Mouse (Mus musculus): ENCODE measurements around the gene Prrg3. TPM values are rescaled to one million over a fixed set of nuclear protein-coding genes. Genes with fewer than 3 reads are reported as not detected.

Prrg3 gene
- total and polyA plus RNA-seq, 3 experiments = not detected

DNA sequence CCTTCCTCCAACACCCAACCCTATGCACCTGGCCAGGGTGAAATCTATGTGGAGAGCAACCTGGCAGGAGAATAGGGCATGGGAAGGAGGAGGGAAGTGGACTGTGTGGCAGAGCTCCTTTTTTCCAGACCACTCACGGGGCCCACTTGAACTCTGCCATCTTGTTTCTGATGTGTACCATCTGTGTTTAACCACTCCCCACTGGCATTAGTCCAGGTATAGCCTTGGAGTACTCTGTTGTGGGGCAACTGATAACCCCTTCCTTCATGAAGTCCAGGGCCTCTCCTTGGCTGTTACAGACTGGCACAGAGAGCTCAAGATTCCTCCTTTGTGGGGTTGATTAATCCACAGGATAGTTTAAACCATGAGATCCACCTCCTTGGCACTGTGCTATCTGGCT is 5.8 kb downstream of the Prrg3 start:
- Histone ChIP-seq H3K4me2 (ENCODE audit: insufficient read depth, low read depth, poor library complexity, severe bottlenecking) (no peak overlapping the region), H3K27ac (ENCODE audit: insufficient read depth, low read depth) (no peak overlapping the region), H3K9me3 (replicated peaks; ENCODE audit: low read length) (no peaks in the 10 kb centered on the region), H3K4me3 (replicated peaks in 1 of 3; ENCODE audit: low read depth in 2 of 3, low read length in 2 of 3, poor library complexity in 1 of 3) (no peak overlapping the region), H3K27me3 (replicated peaks) (no peaks in the 10 kb centered on the region), H3K36me3 (replicated peaks in 1 of 2; ENCODE audit: control insufficient read depth in 1 of 2, insufficient read depth in 1 of 2, low read length in 1 of 2) (no peaks in the 10 kb centered on the region), H3K9ac (ENCODE audit: insufficient read depth, low read depth) (no peak overlapping the region), H3K79me2 (replicated peaks; ENCODE audit: control insufficient read depth, extremely low read depth, insufficient read depth, poor library complexity, severe bottlenecking) (no peaks in the 10 kb centered on the region), H3K4me1 (ENCODE audit: control insufficient read depth in 1 of 2, insufficient read depth in 2 of 2) (no peaks in the 10 kb centered on the region)
- no peak for DNase-seq (ENCODE audit: extremely low read depth)
- in situ Hi-C loops (cut with MboI; ENCODE audit: low pct_ligation_motif_present, low pct_unique_long_range_greater_than_20kb, low sequenced_read_pairs) (no loop called here), dilution Hi-C loops (cut with MboI; ENCODE audit: extremely low pct_ligation_motif_present, extremely low pct_unique_long_range_greater_than_20kb, low sequenced_read_pairs) (no loop called here)
- TF ChIP-seq JUN (IDR thresholded peaks at IDR 0.05; ENCODE audit: insufficient read depth, low read depth, low read length) = no peak
- TF ChIP-seq TBP (conservative IDR thresholded peaks at IDR 0.05; ENCODE audit: low read depth, low read length) = no peak
- TF ChIP-seq ZC3H11A (IDR thresholded peaks at IDR 0.05; ENCODE audit: low read depth, low read length) = no peak
- TF ChIP-seq MAFK (IDR thresholded peaks at IDR 0.05; ENCODE audit: insufficient replicate concordance, low read length) = no peak
- TF ChIP-seq RCOR1 (conservative IDR thresholded peaks at IDR 0.05; ENCODE audit: low read depth, low read length) = no peak
- no peak for TF ChIP-seq SIN3A (IDR thresholded peaks at IDR 0.05; ENCODE audit: low read length)
- no peak for TF ChIP-seq UBTF (IDR thresholded peaks at IDR 0.05; ENCODE audit: low read depth, low read length)
- no peak for TF ChIP-seq MAZ (IDR thresholded peaks at IDR 0.05; ENCODE audit: low read depth, low read length)

DNA sequence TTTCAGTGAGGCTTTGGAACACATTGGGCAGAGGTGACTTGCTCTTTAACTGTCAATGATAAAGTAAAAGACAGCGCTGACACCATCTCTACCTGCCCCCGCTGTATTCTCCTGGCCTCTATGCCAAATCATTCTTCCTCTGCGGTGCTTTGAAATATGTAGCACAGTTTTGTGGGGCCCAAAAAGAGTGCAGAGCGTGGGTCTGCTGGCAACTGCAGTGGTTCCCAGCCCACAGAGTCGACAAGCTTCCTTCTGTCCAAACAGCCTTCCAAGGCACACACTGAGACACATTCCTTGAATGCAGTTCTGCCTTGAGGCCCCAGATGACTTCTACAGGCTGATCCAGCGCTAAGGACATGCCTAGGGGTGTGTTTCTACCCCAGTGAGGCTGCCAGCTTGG is 6.4 kb downstream of the Prrg3 start:
- Histone ChIP-seq H3K36me3 (replicated peaks in 1 of 2; ENCODE audit: control insufficient read depth in 1 of 2, insufficient read depth in 1 of 2, low read length in 1 of 2) (no peaks in the 10 kb centered on the region), H3K4me1 (ENCODE audit: control insufficient read depth in 1 of 2, insufficient read depth in 2 of 2) (no peaks in the 10 kb centered on the region), H3K9ac (ENCODE audit: insufficient read depth, low read depth) (no peak overlapping the region), H3K4me3 (replicated peaks in 1 of 3; ENCODE audit: low read depth in 2 of 3, low read length in 2 of 3, poor library complexity in 1 of 3) (no peak overlapping the region), H3K4me2 (ENCODE audit: insufficient read depth, low read depth, poor library complexity, severe bottlenecking) (no peak overlapping the region), H3K27ac (ENCODE audit: insufficient read depth, low read depth) (no peak overlapping the region), H3K9me3 (replicated peaks; ENCODE audit: low read length) (no peaks in the 10 kb centered on the region), H3K27me3 (replicated peaks) (no peaks in the 10 kb centered on the region), H3K79me2 (replicated peaks; ENCODE audit: control insufficient read depth, extremely low read depth, insufficient read depth, poor library complexity, severe bottlenecking) (no peaks in the 10 kb centered on the region)
- in situ Hi-C loops (cut with MboI; ENCODE audit: low pct_ligation_motif_present, low pct_unique_long_range_greater_than_20kb, low sequenced_read_pairs) (no loop called here), dilution Hi-C loops (cut with MboI; ENCODE audit: extremely low pct_ligation_motif_present, extremely low pct_unique_long_range_greater_than_20kb, low sequenced_read_pairs) (no loop called here)
- no peak for TF ChIP-seq CTCF (conservative IDR thresholded peaks at IDR 0.05 in 1 of 2, IDR thresholded peaks at IDR 0.05 in 1 of 2; ENCODE audit: low read depth in 2 of 2, low read length in 2 of 2)
- no peak for TF ChIP-seq PAX5 (IDR thresholded peaks at IDR 0.05; ENCODE audit: low read length)
- no peak for TF ChIP-seq TBP (conservative IDR thresholded peaks at IDR 0.05; ENCODE audit: low read depth, low read length)
- DNase-seq (ENCODE audit: extremely low read depth) = no peak

DNA sequence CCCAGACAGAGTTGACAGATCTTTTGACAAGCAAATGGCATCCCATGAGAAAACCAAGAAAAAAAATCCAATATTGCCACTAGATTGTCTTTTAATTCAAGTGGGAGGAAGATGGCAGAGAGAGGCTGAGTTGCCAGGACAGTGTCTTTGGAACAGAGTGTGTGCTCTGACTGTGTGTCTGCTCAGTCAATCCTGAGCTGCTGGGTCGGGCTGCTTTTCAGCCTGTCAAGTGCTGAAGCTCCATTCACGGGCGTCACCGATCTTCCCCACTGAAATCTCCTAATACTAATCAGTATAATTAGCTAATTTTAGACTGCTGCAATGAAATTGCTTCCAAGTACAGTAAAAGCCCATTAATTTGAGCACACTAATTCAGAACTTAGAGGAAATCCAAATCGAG is 8.9 kb downstream of the Prrg3 start:
- in situ Hi-C loops (cut with MboI; ENCODE audit: low pct_ligation_motif_present, low pct_unique_long_range_greater_than_20kb, low sequenced_read_pairs) = no loop called here

More for the DNA sequence above, 8.9 kb downstream of the Prrg3 start:
- no peak for DNase-seq (ENCODE audit: extremely low read depth)
- Histone ChIP-seq H3K36me3 (replicated peaks in 1 of 2; ENCODE audit: control insufficient read depth in 1 of 2, insufficient read depth in 1 of 2, low read length in 1 of 2) (no peaks in the 10 kb centered on the region), H3K27me3 (replicated peaks) (no peaks in the 10 kb centered on the region), H3K9me3 (replicated peaks; ENCODE audit: low read length) (no peaks in the 10 kb centered on the region), H3K79me2 (replicated peaks; ENCODE audit: control insufficient read depth, extremely low read depth, insufficient read depth, poor library complexity, severe bottlenecking) (no peaks in the 10 kb centered on the region), H3K9ac (ENCODE audit: insufficient read depth, low read depth) (no peak overlapping the region), H3K4me1 (ENCODE audit: control insufficient read depth in 1 of 2, insufficient read depth in 2 of 2) (no peaks in the 10 kb centered on the region), H3K27ac (ENCODE audit: insufficient read depth, low read depth) (no peak overlapping the region), H3K4me2 (ENCODE audit: insufficient read depth, low read depth, poor library complexity, severe bottlenecking) (no peak overlapping the region), H3K4me3 (replicated peaks in 1 of 3; ENCODE audit: low read depth in 2 of 3, low read length in 2 of 3, poor library complexity in 1 of 3) (no peak overlapping the region)
- dilution Hi-C loops (cut with MboI; ENCODE audit: extremely low pct_ligation_motif_present, extremely low pct_unique_long_range_greater_than_20kb, low sequenced_read_pairs) = no loop called here
- TF ChIP-seq SMC3 (IDR thresholded peaks at IDR 0.05; ENCODE audit: low read depth, low read length) = no peak
- TF ChIP-seq NRF1 (IDR thresholded peaks at IDR 0.05; ENCODE audit: low read depth, low read length) = no peak
- no peak for TF ChIP-seq ETS1 (conservative IDR thresholded peaks at IDR 0.05; ENCODE audit: low read depth, low read length)
- no peak for TF ChIP-seq MEF2A (IDR thresholded peaks at IDR 0.05; ENCODE audit: borderline replicate concordance, low read depth, low read length)
- no peak for TF ChIP-seq KAT2A (IDR thresholded peaks at IDR 0.05; ENCODE audit: insufficient replicate concordance, low read length)
- TF ChIP-seq USF1 (IDR thresholded peaks at IDR 0.05; ENCODE audit: low read depth, low read length) = no peak
- TF ChIP-seq JUN (IDR thresholded peaks at IDR 0.05; ENCODE audit: insufficient read depth, low read depth, low read length) = no peak
- no peak for TF ChIP-seq TBP (conservative IDR thresholded peaks at IDR 0.05; ENCODE audit: low read depth, low read length)
- TF ChIP-seq MXI1 (IDR thresholded peaks at IDR 0.05; ENCODE audit: low read depth, low read length) = no peak
- TF ChIP-seq PAX5 (IDR thresholded peaks at IDR 0.05; ENCODE audit: low read length) = no peak
- no peak for TF ChIP-seq IRF4 (IDR thresholded peaks at IDR 0.05; ENCODE audit: low read depth, low read length)
- no peak for TF ChIP-seq GABPA (IDR thresholded peaks at IDR 0.05; ENCODE audit: insufficient replicate concordance, low read depth, low read length)
- no peak for TF ChIP-seq BHLHE40 (IDR thresholded peaks at IDR 0.05; ENCODE audit: low read depth, low read length)
